Mouse (Mus musculus) testis, adult 2 months (tissue): ENCODE measurements around the gene Rnasek.

Experiments used
- CTCF ChIP-seq: fragments of 200-500 bp; IDR thresholded peaks from 2 replicates; pipeline ENCODE4 v1.5.1; 2012; ENCODE audit warnings: low read depth, mild to moderate bottlenecking, inconsistent platforms, low read length, moderate library complexity; ENCODE audit not compliant: control insufficient read depth, insufficient read depth, insufficient replicate concordance
- POLR2A ChIP-seq: fragments of 200-500 bp; IDR thresholded peaks from 2 replicates; pipeline ENCODE4 v1.6.1; 2012; ENCODE audit warnings: low read depth, mild to moderate bottlenecking, inconsistent platforms, low read length, moderate library complexity; ENCODE audit not compliant: control insufficient read depth

- TF ChIP-seq POLR2A (no peak), CTCF (no peak)
These were observed 45.1 kb upstream of the Rnasek start for GRCm38 (mm10) chr11:70284757-70285156.
